Mouse (Mus musculus): ENCODE results near the gene Nbas. TPM values are rescaled to one million over a fixed set of nuclear protein-coding genes. Genes with fewer than 3 reads are reported as not detected.

Nbas gene
- 13.8 and 14.2 TPM in 2 replicates for total RNA-seq (2017)

- peak; percentile 59; the same call in 1 of the 2 replicates for ATAC-seq (ENCODE audit: extremely low read depth, insufficient number of reproducible peaks, low FRiP score, poor library complexity, severe bottlenecking)
Measured at GRCm38 (mm10) chr12:13268826-13269449, at the start of gene Nbas. TSS of gene Nbas (plus strand) at chr12:13269133.

- ATAC-seq (ENCODE audit: extremely low read depth, insufficient number of reproducible peaks, low FRiP score, poor library complexity, severe bottlenecking) = no peak
Measured at GRCm38 (mm10) chr12:13242453-13242852, 26.5 kb upstream of the Nbas start.

GRCm38 (mm10) chr12:13248691-13249572, 20.0 kb upstream of the Nbas start, which contains the start of gene Ddx1:
TSS of gene Ddx1 (minus strand) at chr12:13249213.
- peak; percentile 75 for ATAC-seq (ENCODE audit: extremely low read depth, insufficient number of reproducible peaks, low FRiP score, poor library complexity, severe bottlenecking)

- ATAC-seq (ENCODE audit: extremely low read depth, insufficient number of reproducible peaks, low FRiP score, poor library complexity, severe bottlenecking) = no peak
Measured at GRCm38 (mm10) chr12:13249573-13249919, 19.4 kb upstream of the Nbas start.

GRCm38 (mm10) chr12:13255068-13255467, 13.9 kb upstream of the Nbas start:
- no peak for ATAC-seq (ENCODE audit: extremely low read depth, insufficient number of reproducible peaks, low FRiP score, poor library complexity, severe bottlenecking)

GRCm38 (mm10) chr12:13255701-13256100, 13.2 kb upstream of the Nbas start:
- ATAC-seq (ENCODE audit: extremely low read depth, insufficient number of reproducible peaks, low FRiP score, poor library complexity, severe bottlenecking) = no peak

GRCm38 (mm10) chr12:13268412-13268811, 521 bp upstream of the Nbas start:
- ATAC-seq (ENCODE audit: extremely low read depth, insufficient number of reproducible peaks, low FRiP score, poor library complexity, severe bottlenecking) = no peak

GRCm38 (mm10) chr12:13269570-13270390, 847 bp downstream of the Nbas start:
- ATAC-seq (ENCODE audit: extremely low read depth, insufficient number of reproducible peaks, low FRiP score, poor library complexity, severe bottlenecking) = no peak

GRCm38 (mm10) chr12:13291453-13291852, 22.5 kb downstream of the Nbas start:
- ATAC-seq (ENCODE audit: extremely low read depth, insufficient number of reproducible peaks, low FRiP score, poor library complexity, severe bottlenecking) = no peak

- no peak for ATAC-seq (ENCODE audit: extremely low read depth, insufficient number of reproducible peaks, low FRiP score, poor library complexity, severe bottlenecking)
Measured at GRCm38 (mm10) chr12:13293421-13293881, 24.5 kb downstream of the Nbas start.

GRCm38 (mm10) chr12:13303037-13303436, 34.1 kb downstream of the Nbas start:
- ATAC-seq (ENCODE audit: extremely low read depth, insufficient number of reproducible peaks, low FRiP score, poor library complexity, severe bottlenecking) = no peak

- ATAC-seq (ENCODE audit: extremely low read depth, insufficient number of reproducible peaks, low FRiP score, poor library complexity, severe bottlenecking) = no peak
Measured at GRCm38 (mm10) chr12:13313966-13314365, 45.0 kb downstream of the Nbas start.

- ATAC-seq (ENCODE audit: extremely low read depth, insufficient number of reproducible peaks, low FRiP score, poor library complexity, severe bottlenecking) = no peak
Measured at GRCm38 (mm10) chr12:13314384-13314783, 45.5 kb downstream of the Nbas start.

GRCm38 (mm10) chr12:13315081-13315480, 46.1 kb downstream of the Nbas start:
- ATAC-seq (ENCODE audit: extremely low read depth, insufficient number of reproducible peaks, low FRiP score, poor library complexity, severe bottlenecking) = no peak

GRCm38 (mm10) chr12:13342535-13342934, 73.6 kb downstream of the Nbas start:
- no peak for ATAC-seq (ENCODE audit: extremely low read depth, insufficient number of reproducible peaks, low FRiP score, poor library complexity, severe bottlenecking)

GRCm38 (mm10) chr12:13356201-13356600, 87.3 kb downstream of the Nbas start:
- ATAC-seq (ENCODE audit: extremely low read depth, insufficient number of reproducible peaks, low FRiP score, poor library complexity, severe bottlenecking) = no peak

- ATAC-seq (ENCODE audit: extremely low read depth, insufficient number of reproducible peaks, low FRiP score, poor library complexity, severe bottlenecking) = no peak
Measured at GRCm38 (mm10) chr12:13356769-13357168, 87.8 kb downstream of the Nbas start.

- no peak for ATAC-seq (ENCODE audit: extremely low read depth, insufficient number of reproducible peaks, low FRiP score, poor library complexity, severe bottlenecking)
Measured at GRCm38 (mm10) chr12:13357229-13357628, 88.3 kb downstream of the Nbas start.

- no peak for ATAC-seq (ENCODE audit: extremely low read depth, insufficient number of reproducible peaks, low FRiP score, poor library complexity, severe bottlenecking)
Measured at GRCm38 (mm10) chr12:13358849-13359248, 89.9 kb downstream of the Nbas start.

Data from neutrophil, adult 5-6 weeks (primary cell).